18 mouse cellular contexts compared by ENCODE assay signal in the genomic region with DNA sequence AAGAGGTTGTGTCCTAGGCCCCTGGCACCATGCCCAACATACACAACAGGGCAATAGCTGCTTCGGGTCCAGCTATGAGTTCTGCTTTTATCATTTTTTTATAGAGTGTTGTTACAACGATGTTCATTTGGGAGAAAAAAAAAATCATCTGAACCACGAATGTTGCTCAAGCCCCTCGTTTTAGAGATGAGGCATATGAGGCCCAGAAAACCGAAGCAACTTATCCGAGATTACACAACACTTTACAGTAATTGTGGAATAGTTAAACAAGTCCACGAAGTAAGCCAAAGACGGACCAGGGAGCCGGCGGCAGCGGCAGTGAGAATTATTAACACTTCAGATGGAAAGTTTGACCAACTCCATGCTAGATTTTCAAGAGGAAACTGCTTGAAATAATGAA. TPM values are rescaled to one million over a fixed set of nuclear protein-coding genes. Genes with fewer than 3 reads are reported as not detected.
"Had no signal": no experiment of that assay in that cellular context is flagged by ENCODE, and none has a peak within 500 bp of the region (broad histone marks: within the 10 kb centered on the region; RNA-seq: fewer than 3 reads in every experiment).

No protein-coding gene starts in this region.

- H3K4me1 ChIP-seq: liver, embryonic 12.5 days; liver, embryonic 15.5 days had no signal

- H3K4me3 ChIP-seq: liver, embryonic 12.5 days; liver, embryonic 15.5 days; midbrain, embryonic 12.5 days; myocyte; neural tube, embryonic 13.5 days; stomach, embryonic 15.5 days had no signal

- H3K9me3 ChIP-seq: liver, embryonic 12.5 days; liver, embryonic 15.5 days; midbrain, embryonic 12.5 days; neural tube, embryonic 13.5 days; stomach, embryonic 15.5 days had no signal

- H3K9ac ChIP-seq: liver, embryonic 12.5 days; liver, embryonic 15.5 days; midbrain, embryonic 12.5 days; neural tube, embryonic 13.5 days; stomach, embryonic 15.5 days had no signal

- H3K27me3 ChIP-seq: neural tube, embryonic 13.5 days; stomach, embryonic 15.5 days had no signal

- H3K27ac ChIP-seq: liver, embryonic 12.5 days; liver, embryonic 15.5 days; macrophage; midbrain, embryonic 12.5 days; stomach, embryonic 15.5 days had no signal

- ATAC-seq: inflammation-experienced regulatory T-cells, adult 6 months; intestine, embryonic 16.5 days; liver, embryonic 12.5 days had no signal

- DNase-seq: kidney, adult 18-20 months; kidney, adult 9 months; kidney, postnatal 14 days; kidney, postnatal 4 days; retina, postnatal 1 day; right cerebral cortex, postnatal 25 days; spleen, adult 18-20 months; thymus, postnatal 36 days had no signal

- H3K4me2 ChIP-seq: liver, embryonic 12.5 days; liver, embryonic 15.5 days; midbrain, embryonic 12.5 days; neural tube, embryonic 13.5 days; stomach, embryonic 15.5 days had no signal

- H3K36me3 ChIP-seq: liver, embryonic 12.5 days; liver, embryonic 15.5 days; midbrain, embryonic 12.5 days; neural tube, embryonic 13.5 days; stomach, embryonic 15.5 days had no signal

RNA-seq across cellular contexts. Expression of gene Ptgfrn, which starts 7.7 kb away (rescaled TPM):
- total RNA-seq: megakaryocyte-erythroid progenitor cell, adult 5-6 weeks had no signal
